Mouse (Mus musculus) megakaryocyte, embryonic 14.5 days (primary cell): ENCODE data around the gene Olfr603.
"Not testable (repeated sequence)": the region's sequence is repeated elsewhere in the genome, so short reads cannot be mapped to it uniquely, and the experiment has no call there.

Source experiments
- FLI1 ChIP-seq: IDR thresholded peaks from 2 replicates; pipeline ENCODE4 v1.6.1; 2012; ENCODE audit warnings: low read length, inconsistent platforms, mixed read lengths
- GATA1 ChIP-seq: IDR thresholded peaks from 3 replicates; pipeline ENCODE4 v1.6.1; 2012; ENCODE audit warnings: mixed read lengths, low read length, inconsistent platforms, borderline replicate concordance

GRCm38 (mm10) chr7:103414772-103415171, 28.8 kb upstream of the Olfr603 start, which contains the start of gene Usp17lc:
- not testable (repeated sequence) for TF ChIP-seq FLI1, GATA1
